Mouse (Mus musculus) brown adipose tissue, adult 24 weeks (tissue): ENCODE results near the gene Ypel2. TPM values are rescaled to one million over a fixed set of nuclear protein-coding genes. Genes with fewer than 3 reads are reported as not detected.
"Not testable (repeated sequence)": the region's sequence is repeated elsewhere in the genome, so short reads cannot be mapped to it uniquely, and the experiment has no call there.

Experiments used
- H3K27ac ChIP-seq: fragments of 200-500 bp; replicated peaks from 2 replicates; pipeline ENCODE4 v1.5.1; 2012; ENCODE audit warnings: low read depth, mild to moderate bottlenecking, low read length
- H3K4me1 ChIP-seq: fragments of 200-500 bp; 2 replicates; pipeline ENCODE4 v1.6.1; 2012; ENCODE audit warnings: low read length, mixed read lengths; ENCODE audit not compliant: control insufficient read depth, insufficient read depth, insufficient read length
- H3K4me3 ChIP-seq: fragments of 200-500 bp; 2 replicates; pipeline ENCODE4 v1.5.1; 2012; ENCODE audit warnings: low read depth, mild to moderate bottlenecking, low read length, moderate library complexity; ENCODE audit not compliant: insufficient read depth
- polyA plus RNA-seq: library from polyadenylated mRNA; stranded (reverse); fragments of >200 nt; gene quantifications from 2 replicates; pipeline ENCODE4 v1.2.4, GENCODE M21; 2012; ENCODE audit not compliant: missing spikeins, insufficient read depth, insufficient read length

Gene Ypel2
- 9.6 and 11.2 TPM in 2 replicates for polyA plus RNA-seq

- H3K4me3 ChIP-seq: peak within 1 kb of the TSS; percentile 92
- peak within 1 kb of the TSS; percentile 78 for H3K27ac ChIP-seq
- peaks cover 19% of the 10 kb centered on the region for H3K4me1 ChIP-seq
Measured at GRCm38 (mm10) chr11:86993041-86994037, at the start of gene Ypel2. Gene Ypel2, minus strand, starts transcription at chr11:86993707.

GRCm38 (mm10) chr11:87043052-87043451, 49.5 kb upstream of the Ypel2 start:
- no peak overlapping the region for H3K4me3 ChIP-seq
- H3K27ac ChIP-seq: no peak overlapping the region
- H3K4me1 ChIP-seq: no peaks in the 10 kb centered on the region

GRCm38 (mm10) chr11:87039307-87039963, 45.9 kb upstream of the Ypel2 start:
- H3K4me3 ChIP-seq: no peak overlapping the region
- H3K27ac ChIP-seq: no peak overlapping the region; the same call in 1 of the 2 replicates
- no peaks in the 10 kb centered on the region for H3K4me1 ChIP-seq

- no peaks in the 10 kb centered on the region for H3K4me1 ChIP-seq
- H3K4me3 ChIP-seq: no peak overlapping the region
- no peak overlapping the region for H3K27ac ChIP-seq
Measured at GRCm38 (mm10) chr11:87036180-87036579, 42.7 kb upstream of the Ypel2 start.

GRCm38 (mm10) chr11:87028212-87028611, 34.7 kb upstream of the Ypel2 start:
- Histone ChIP-seq H3K27ac (no peak overlapping the region), H3K4me3 (no peak overlapping the region), H3K4me1 (peaks cover 9% of the 10 kb centered on the region; the same call in 1 of the 2 replicates)

- Histone ChIP-seq H3K27ac (peak overlapping the region; percentile 80), H3K4me3 (no peak overlapping the region), H3K4me1 (peaks cover 9% of the 10 kb centered on the region; the same call in 1 of the 2 replicates)
Measured at GRCm38 (mm10) chr11:87026096-87026875, 32.8 kb upstream of the Ypel2 start.

GRCm38 (mm10) chr11:87025351-87025750, 31.8 kb upstream of the Ypel2 start:
- peaks cover 9% of the 10 kb centered on the region; the same call in 1 of the 2 replicates for H3K4me1 ChIP-seq
- no peak overlapping the region for H3K4me3 ChIP-seq
- peak overlapping the region; percentile 90 for H3K27ac ChIP-seq

- H3K27ac ChIP-seq, H3K4me3 ChIP-seq, H3K4me1 ChIP-seq: not testable (repeated sequence)
Measured at GRCm38 (mm10) chr11:87023240-87023639, 29.7 kb upstream of the Ypel2 start.

GRCm38 (mm10) chr11:87022765-87023164, 29.3 kb upstream of the Ypel2 start:
- Histone ChIP-seq H3K4me3 (no peak overlapping the region), H3K27ac (no peak overlapping the region), H3K4me1 (peaks cover 9% of the 10 kb centered on the region; the same call in 1 of the 2 replicates)

- Histone ChIP-seq H3K4me1 (peaks cover 6% of the 10 kb centered on the region; the same call in 1 of the 2 replicates), H3K27ac (no peak overlapping the region), H3K4me3 (no peak overlapping the region)
Measured at GRCm38 (mm10) chr11:87021551-87021950, 28.0 kb upstream of the Ypel2 start.

- no peak overlapping the region for H3K4me3 ChIP-seq
- no peak overlapping the region for H3K27ac ChIP-seq
- H3K4me1 ChIP-seq: peaks cover under 1% of the 10 kb centered on the region; the same call in 1 of the 2 replicates
Measured at GRCm38 (mm10) chr11:87020449-87020848, 26.9 kb upstream of the Ypel2 start.

- peaks cover 4% of the 10 kb centered on the region; the same call in 1 of the 2 replicates for H3K4me1 ChIP-seq
- no peak overlapping the region for H3K4me3 ChIP-seq
- 0 out of 2 replicates have a peak overlapping the region, but pooled peaks have one; percentile 48 for H3K27ac ChIP-seq
Measured at GRCm38 (mm10) chr11:87019431-87019830, 25.9 kb upstream of the Ypel2 start.

- peaks cover 4% of the 10 kb centered on the region; the same call in 1 of the 2 replicates for H3K4me1 ChIP-seq
- no peak overlapping the region for H3K4me3 ChIP-seq
- H3K27ac ChIP-seq: no peak overlapping the region
Measured at GRCm38 (mm10) chr11:87018081-87018480, 24.6 kb upstream of the Ypel2 start.

GRCm38 (mm10) chr11:87015691-87016090, 22.2 kb upstream of the Ypel2 start:
- Histone ChIP-seq H3K27ac (peak overlapping the region; percentile 82), H3K4me3 (no peak overlapping the region), H3K4me1 (peaks cover 4% of the 10 kb centered on the region; the same call in 1 of the 2 replicates)
